Mouse (Mus musculus) kidney, embryonic 14.5 days (tissue): ENCODE measurements around the gene Gm29427. TPM values are rescaled to one million over a fixed set of nuclear protein-coding genes. Genes with fewer than 3 reads are reported as not detected.

Source experiments
- ATAC-seq: fragments of 200-750 bp; cut with Nextera tagmentation; 2 replicates; pipeline ENCODE4 v1.8.0; 2017; ENCODE audit warnings: moderate number of reproducible peaks, mild to moderate bottlenecking, moderate TSS enrichment, moderate library complexity; ENCODE audit not compliant: low FRiP score, low TSS enrichment
- H3K27ac ChIP-seq: fragments of 300-500 bp; sonication (generic); 2 replicates; pipeline ENCODE4 v1.5.1; 2014; ENCODE audit warnings: low read depth, mild to moderate bottlenecking, low read length, moderate library complexity, mixed read lengths
- H3K27me3 ChIP-seq: fragments of 300-500 bp; sonication (generic); 2 replicates; pipeline ENCODE4 v1.6.1; 2014; ENCODE audit warnings: mild to moderate bottlenecking, low read length; ENCODE audit not compliant: control insufficient read depth, insufficient read depth
- H3K36me3 ChIP-seq: fragments of 300-500 bp; sonication (generic); 2 replicates; pipeline ENCODE4 v1.6.1; 2014; ENCODE audit warnings: low read length, mixed read lengths; ENCODE audit not compliant: control insufficient read depth, insufficient read depth
- H3K4me1 ChIP-seq: fragments of 300-500 bp; sonication (generic); 2 replicates; pipeline ENCODE4 v1.6.1; 2014; ENCODE audit warnings: low read length, mixed read lengths; ENCODE audit not compliant: control insufficient read depth, insufficient read depth
- H3K4me2 ChIP-seq: fragments of 300-500 bp; sonication (generic); replicated peaks from 2 replicates; pipeline ENCODE4 v1.6.1; 2014; ENCODE audit warnings: low read depth, mild to moderate bottlenecking, low read length
- H3K4me3 ChIP-seq: fragments of 300-500 bp; sonication (generic); 2 replicates; pipeline ENCODE4 v1.5.1; 2014; ENCODE audit warnings: mild to moderate bottlenecking, low read length
- H3K9ac ChIP-seq: fragments of 300-500 bp; sonication (generic); 2 replicates; pipeline ENCODE4 v1.6.1; 2014; ENCODE audit warnings: low read depth, mild to moderate bottlenecking, low read length, moderate library complexity
- H3K9me3 ChIP-seq: fragments of 300-500 bp; sonication (generic); 2 replicates; pipeline ENCODE4 v1.6.1; 2016; ENCODE audit warnings: low read length; ENCODE audit not compliant: control insufficient read depth
- WGBS: fragments of 180-500 bp; shearing (Covaris S2); extraction: QIAGEN DNeasy Blood & Tissue Kit; methylation state at CpG from one replicate; pipeline ENCODE4 v1.1.7; 2014; 5-methylcytosine and 5-hydroxymethylcytosine counted together
- polyA plus RNA-seq: library from polyadenylated mRNA; unstranded; fragments of >200 nt; fragmentation: Nextera tagmentation; extraction: Ambion mirVana; gene quantifications from 2 replicates; pipeline ENCODE4 v1.2.1, GENCODE M21; 2014

Gm29427 gene
- polyA plus RNA-seq, 1 experiment from 2014 or later = not detected

DNA sequence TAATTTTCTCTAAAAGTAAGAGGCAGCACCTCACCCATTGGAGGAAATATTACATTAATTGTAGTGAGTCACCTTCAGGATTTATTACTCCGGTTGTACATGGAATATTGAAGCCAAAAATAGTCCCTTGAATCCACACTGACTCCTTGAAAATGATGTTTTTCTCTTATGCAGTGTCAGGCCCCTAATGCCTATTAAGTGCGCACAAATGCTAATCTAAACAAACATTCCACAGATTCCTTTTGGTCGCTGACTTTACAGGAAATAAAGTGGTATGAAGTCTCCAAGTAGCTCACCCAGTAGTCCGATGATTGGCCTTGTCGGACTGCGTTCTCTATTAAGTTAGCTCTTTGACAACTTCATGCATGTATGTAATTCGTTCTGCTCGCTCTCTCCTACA, 19.3 kb upstream of the Gm29427 start:
- Histone ChIP-seq H3K4me2 (no peak overlapping the region; the same call in 1 of the 2 replicates), H3K9me3 (no peaks in the 10 kb centered on the region), H3K4me1 (peaks cover 7% of the 10 kb centered on the region; the same call in 1 of the 2 replicates), H3K36me3 (no peaks in the 10 kb centered on the region), H3K27me3 (no peaks in the 10 kb centered on the region), H3K27ac (peak overlapping the region; percentile 62; the same call in 1 of the 2 replicates), H3K4me3 (no peak overlapping the region), H3K9ac (no peak overlapping the region)
- 64% methylated on average over 8 of the region's 8 CpGs for WGBS
- ATAC-seq = no peak

DNA sequence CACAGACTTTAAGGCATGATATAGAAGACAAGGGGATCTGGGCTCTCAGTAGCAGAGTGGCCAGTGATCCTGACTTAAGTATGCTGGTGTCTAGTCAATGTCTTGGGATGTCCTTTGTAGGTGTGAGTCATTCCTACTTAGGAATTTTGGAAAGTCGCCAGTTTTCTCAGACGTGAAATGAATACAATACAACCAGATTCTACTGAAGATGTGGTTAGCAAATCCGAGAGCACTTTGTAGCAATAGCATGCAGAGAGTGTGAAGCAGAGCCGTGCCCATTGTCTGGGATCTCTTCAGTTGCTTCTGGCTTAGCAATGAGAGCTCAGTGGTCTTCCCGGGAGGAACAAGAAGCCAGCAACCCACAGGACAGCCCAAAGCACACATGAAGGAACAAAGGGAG, 18.9 kb upstream of the Gm29427 start:
- Histone ChIP-seq H3K9ac (no peak overlapping the region), H3K4me3 (no peak overlapping the region), H3K9me3 (no peaks in the 10 kb centered on the region), H3K4me2 (no peak overlapping the region), H3K27ac (peak overlapping the region; percentile 62), H3K36me3 (no peaks in the 10 kb centered on the region), H3K4me1 (peaks cover 7% of the 10 kb centered on the region; the same call in 1 of the 2 replicates), H3K27me3 (no peaks in the 10 kb centered on the region)
- 63% methylated on average over 5 of the region's 5 CpGs for WGBS
- no peak for ATAC-seq

DNA sequence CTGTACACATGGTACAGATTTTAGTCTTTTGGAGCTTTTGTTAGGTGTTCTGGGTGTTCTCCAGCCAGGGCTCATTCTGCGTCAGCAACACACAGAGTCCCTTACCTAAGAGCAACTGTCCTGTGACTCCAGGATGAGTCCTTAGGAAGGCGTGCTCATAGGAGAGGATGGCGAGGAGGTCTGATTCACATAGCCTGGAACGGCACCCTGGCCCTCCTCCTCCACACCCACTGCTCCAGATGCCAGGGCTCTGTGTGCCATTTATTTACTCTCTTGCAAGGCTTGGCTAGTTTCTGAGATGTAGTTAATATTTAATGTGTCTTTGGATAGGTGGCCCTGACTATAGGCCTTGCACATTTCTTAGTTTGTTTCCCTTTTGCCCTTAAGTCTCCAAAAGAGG, 18.1 kb upstream of the Gm29427 start:
- no peaks in the 10 kb centered on the region for H3K9me3 ChIP-seq
- H3K27ac ChIP-seq = peak overlapping the region; percentile 62; the same call in 1 of the 2 replicates
- peak; percentile 71; the same call in 1 of the 2 replicates for ATAC-seq
- H3K36me3 ChIP-seq = no peaks in the 10 kb centered on the region
- H3K4me3 ChIP-seq = peak overlapping the region; percentile 4; the same call in 1 of the 2 replicates
- WGBS = 70% methylated on average over 4 of the region's 4 CpGs
- H3K9ac ChIP-seq = no peak overlapping the region
- H3K4me2 ChIP-seq = no peak overlapping the region
- H3K4me1 ChIP-seq = peaks cover 7% of the 10 kb centered on the region; the same call in 1 of the 2 replicates
- H3K27me3 ChIP-seq = no peaks in the 10 kb centered on the region

- peak overlapping the region; percentile 4; the same call in 1 of the 2 replicates for H3K4me3 ChIP-seq
- whole genome bisulfite sequencing = 82% methylated on average over 13 of the region's 13 CpGs
- H3K27ac ChIP-seq = peak overlapping the region; percentile 39; the same call in 1 of the 2 replicates
- H3K27me3 ChIP-seq = no peaks in the 10 kb centered on the region
- H3K9ac ChIP-seq = no peak overlapping the region
- H3K4me2 ChIP-seq = peak overlapping the region; percentile 4; the same call in 1 of the 2 replicates
- no peak; the same call in 1 of the 2 replicates for ATAC-seq
- peaks cover 7% of the 10 kb centered on the region; the same call in 1 of the 2 replicates for H3K4me1 ChIP-seq
- H3K36me3 ChIP-seq = no peaks in the 10 kb centered on the region
- H3K9me3 ChIP-seq = no peaks in the 10 kb centered on the region
Observed at GRCm38 (mm10) chr1:130732706-130733658, 17.4 kb upstream of the Gm29427 start.

DNA sequence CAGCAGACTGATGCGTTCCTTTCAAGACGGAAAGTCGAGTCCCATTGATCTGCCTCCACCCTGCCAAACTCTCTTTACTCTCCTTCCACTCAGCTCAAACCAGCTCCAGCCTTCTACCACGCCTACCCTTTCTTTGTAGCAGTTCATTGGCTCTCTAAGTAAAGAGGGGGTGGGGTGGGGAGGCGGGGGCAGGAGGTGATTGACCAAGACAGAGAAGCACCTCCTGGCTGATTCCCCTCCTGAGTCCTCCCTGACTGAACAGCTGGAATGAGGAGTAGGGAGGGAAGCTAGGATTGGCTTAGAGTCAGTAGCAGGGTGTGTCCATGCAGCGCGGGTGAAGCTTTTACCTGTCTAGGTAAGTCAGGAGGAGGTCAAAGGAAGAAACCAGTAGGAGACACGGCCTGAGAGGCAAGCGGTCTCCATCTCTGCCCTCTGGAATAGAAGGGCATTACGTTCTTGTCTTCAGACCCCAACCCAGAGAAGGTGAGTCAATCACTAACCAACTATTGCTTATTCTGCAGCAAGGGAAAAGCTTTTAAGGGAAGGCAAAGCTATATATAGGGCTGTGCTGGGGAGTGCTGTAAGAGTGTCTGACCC, 16.2 kb upstream of the Gm29427 start, which contains the start of gene AA986860:
AA986860 (plus strand) TSS at position 236 of the 597 bp plus-strand sequence.
- H3K27ac ChIP-seq = no peak within 1 kb of the TSS
- peak within 1 kb of the TSS; percentile 24 for H3K4me3 ChIP-seq
- H3K4me2 ChIP-seq = peak within 1 kb of the TSS; percentile 40
- peak; percentile 94 for ATAC-seq
- H3K9me3 ChIP-seq = no peaks in the 10 kb centered on the region
- H3K36me3 ChIP-seq = no peaks in the 10 kb centered on the region
- 7% methylated on average over 10 of the region's 10 CpGs for WGBS
- H3K4me1 ChIP-seq = peaks cover 7% of the 10 kb centered on the region; the same call in 1 of the 2 replicates
- no peaks in the 10 kb centered on the region for H3K27me3 ChIP-seq
- no peak within 1 kb of the TSS for H3K9ac ChIP-seq

GRCm38 (mm10) chr1:130729153-130729552, 13.6 kb upstream of the Gm29427 start, which contains the start of gene Pfkfb2:
Gene Pfkfb2, minus strand, starts transcription at chr1:130729253.
- H3K4me1 ChIP-seq = peaks cover 7% of the 10 kb centered on the region; the same call in 1 of the 2 replicates
- no peaks in the 10 kb centered on the region for H3K36me3 ChIP-seq
- no peak within 1 kb of the TSS for H3K27ac ChIP-seq
- no peaks in the 10 kb centered on the region for H3K9me3 ChIP-seq
- no peaks in the 10 kb centered on the region for H3K27me3 ChIP-seq
- 82% methylated on average over 2 of the region's 2 CpGs for WGBS
- H3K9ac ChIP-seq = no peak within 1 kb of the TSS
- ATAC-seq = no peak
- no peak within 1 kb of the TSS for H3K4me3 ChIP-seq
- H3K4me2 ChIP-seq = no peak within 1 kb of the TSS

DNA sequence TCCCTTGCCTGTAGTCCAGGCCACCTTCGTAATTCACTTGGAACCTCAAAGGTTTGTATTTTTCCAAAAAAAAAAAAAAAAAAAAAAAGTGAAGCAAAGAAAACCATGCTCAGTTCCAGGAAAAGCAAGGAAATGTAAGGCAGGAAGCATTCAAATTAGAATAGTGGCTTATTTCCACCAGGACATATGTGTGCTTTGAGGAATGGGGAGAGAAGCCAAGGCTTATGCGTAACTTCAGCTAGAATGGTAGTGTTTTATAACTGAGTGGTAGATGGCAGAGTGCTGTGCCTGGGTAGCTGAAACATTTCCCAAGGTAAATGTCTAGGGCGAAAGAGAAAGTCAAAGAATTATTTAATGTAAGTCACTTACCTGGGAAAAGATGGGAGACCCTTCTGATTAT, 13.1 kb upstream of the Gm29427 start:
- peaks cover 7% of the 10 kb centered on the region; the same call in 1 of the 2 replicates for H3K4me1 ChIP-seq
- H3K9me3 ChIP-seq = no peaks in the 10 kb centered on the region
- 87% methylated on average over 3 of the region's 3 CpGs for WGBS
- no peak for ATAC-seq
- no peak overlapping the region for H3K9ac ChIP-seq
- H3K27ac ChIP-seq = no peak overlapping the region
- no peak overlapping the region for H3K4me2 ChIP-seq
- H3K27me3 ChIP-seq = no peaks in the 10 kb centered on the region
- no peak overlapping the region for H3K4me3 ChIP-seq
- H3K36me3 ChIP-seq = no peaks in the 10 kb centered on the region

GRCm38 (mm10) chr1:130728070-130728469, 12.5 kb upstream of the Gm29427 start:
- Histone ChIP-seq H3K27me3 (no peaks in the 10 kb centered on the region), H3K9me3 (no peaks in the 10 kb centered on the region), H3K4me1 (peaks cover 3% of the 10 kb centered on the region; the same call in 1 of the 2 replicates), H3K4me3 (no peak overlapping the region), H3K27ac (no peak overlapping the region), H3K36me3 (no peaks in the 10 kb centered on the region), H3K4me2 (no peak overlapping the region), H3K9ac (no peak overlapping the region)
- no peak for ATAC-seq
- WGBS = 62% methylated on average over 1 of the region's 1 CpGs
